Mouse (Mus musculus) lung, postnatal 14 days (tissue): Measurements from ENCODE around the gene Casq2.

Source experiments
- DNase-seq: peaks from one replicate; pipeline ENCODE4 v3.0.0; 2021

The Casq2 gene

GRCm38 (mm10) chr3:102086283-102086682 lies at the start of gene Casq2:
Gene Casq2 (plus strand): TSS chr3:102086415.
- DNase-seq, result no peak

GRCm38 (mm10) chr3:102037806-102038205 lies 48.4 kb upstream of the Casq2 start:
- no peak for DNase-seq

- DNase-seq, result no peak
Measured at GRCm38 (mm10) chr3:102038608-102039007, 47.6 kb upstream of the Casq2 start.

DNA sequence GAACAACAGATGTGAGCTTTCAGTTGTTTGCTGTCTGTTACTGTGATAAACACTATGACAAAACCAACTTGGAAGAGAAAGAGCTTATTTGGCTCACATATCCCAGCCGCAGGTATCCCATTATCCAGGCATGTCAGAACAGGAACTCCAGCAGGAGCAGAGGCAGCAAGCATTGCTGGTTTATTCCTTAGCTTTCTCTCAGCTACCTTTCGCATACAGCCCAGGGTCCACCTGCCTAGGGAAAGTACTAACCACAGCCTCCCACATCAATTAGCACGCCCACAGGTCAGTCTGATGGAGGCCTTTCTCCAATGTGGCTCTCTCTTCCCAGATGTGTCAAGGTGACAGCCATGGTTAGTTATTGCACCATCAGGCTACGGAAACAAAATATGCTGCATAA lies 44.6 kb upstream of the Casq2 start:
- DNase-seq, result no peak

DNA sequence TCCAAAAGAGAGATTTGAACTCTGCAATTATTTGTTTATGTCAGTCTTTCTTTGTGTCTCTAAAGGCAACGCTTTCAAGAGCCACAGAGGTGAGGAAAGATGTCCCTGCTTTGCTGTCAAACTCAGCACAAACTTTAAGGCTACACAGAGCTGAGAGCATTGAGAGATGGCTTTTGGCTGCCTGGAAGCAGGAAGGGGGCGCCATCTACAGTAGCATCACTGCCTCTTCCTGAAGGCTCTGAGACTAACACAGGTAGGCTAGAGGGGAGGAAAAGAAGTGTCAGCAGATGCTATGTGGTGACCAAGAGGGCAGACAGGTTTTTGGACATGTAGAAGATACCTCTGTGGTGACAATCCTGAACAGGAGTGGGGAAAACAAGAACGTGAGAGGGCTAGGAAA lies 41.1 kb upstream of the Casq2 start:
- DNase-seq, result no peak

GRCm38 (mm10) chr3:102047532-102047931 lies 38.7 kb upstream of the Casq2 start:
- DNase-seq, result no peak

GRCm38 (mm10) chr3:102049207-102050104 lies 36.8 kb upstream of the Casq2 start:
- no peak for DNase-seq

- no peak for DNase-seq
Measured at GRCm38 (mm10) chr3:102052036-102052435, 34.2 kb upstream of the Casq2 start.

GRCm38 (mm10) chr3:102053293-102053692 lies 32.9 kb upstream of the Casq2 start:
- DNase-seq, result no peak

- DNase-seq, result no peak
Measured at GRCm38 (mm10) chr3:102055878-102056277, 30.3 kb upstream of the Casq2 start.

GRCm38 (mm10) chr3:102060065-102060464 lies 26.1 kb upstream of the Casq2 start:
- no peak for DNase-seq

DNA sequence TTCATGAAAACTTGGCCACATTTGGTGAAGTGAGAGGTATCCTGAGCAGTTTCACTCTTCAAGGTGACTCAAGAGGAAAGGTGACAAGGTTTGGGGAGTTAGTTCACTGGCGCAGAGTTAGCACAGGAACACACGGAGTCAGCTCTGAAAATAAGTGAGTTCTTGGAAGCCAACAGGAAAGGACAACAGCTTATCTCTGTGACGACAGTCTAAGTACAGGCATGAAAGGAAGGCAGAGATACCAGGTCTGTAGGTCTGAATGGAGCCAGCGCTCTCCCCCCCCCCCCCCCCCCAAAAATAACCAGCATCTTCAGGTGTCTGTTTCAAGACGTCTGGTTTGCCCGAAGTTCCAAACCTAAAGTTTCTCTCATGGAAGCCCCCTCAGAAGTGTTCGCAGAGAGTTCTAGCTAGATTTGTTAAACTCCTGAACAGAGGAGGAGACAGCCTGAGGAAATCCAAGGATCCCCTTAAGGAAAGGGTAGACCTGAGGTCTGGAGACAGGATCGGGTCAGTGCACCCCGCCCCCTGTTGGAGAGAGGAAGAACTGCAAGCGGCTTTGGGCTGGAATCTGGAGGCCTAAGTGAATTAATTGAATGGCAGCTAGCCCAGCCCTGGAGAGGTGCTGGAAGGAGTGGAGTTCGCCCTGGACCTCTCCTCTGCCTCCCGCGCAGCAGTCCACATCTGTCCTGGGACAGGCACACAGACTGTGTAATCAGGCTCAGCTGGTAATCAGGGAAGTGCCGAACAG lies 24.1 kb upstream of the Casq2 start:
- peak; percentile 71 for DNase-seq

GRCm38 (mm10) chr3:102062671-102063010 lies 23.6 kb upstream of the Casq2 start:
- no peak for DNase-seq

DNA sequence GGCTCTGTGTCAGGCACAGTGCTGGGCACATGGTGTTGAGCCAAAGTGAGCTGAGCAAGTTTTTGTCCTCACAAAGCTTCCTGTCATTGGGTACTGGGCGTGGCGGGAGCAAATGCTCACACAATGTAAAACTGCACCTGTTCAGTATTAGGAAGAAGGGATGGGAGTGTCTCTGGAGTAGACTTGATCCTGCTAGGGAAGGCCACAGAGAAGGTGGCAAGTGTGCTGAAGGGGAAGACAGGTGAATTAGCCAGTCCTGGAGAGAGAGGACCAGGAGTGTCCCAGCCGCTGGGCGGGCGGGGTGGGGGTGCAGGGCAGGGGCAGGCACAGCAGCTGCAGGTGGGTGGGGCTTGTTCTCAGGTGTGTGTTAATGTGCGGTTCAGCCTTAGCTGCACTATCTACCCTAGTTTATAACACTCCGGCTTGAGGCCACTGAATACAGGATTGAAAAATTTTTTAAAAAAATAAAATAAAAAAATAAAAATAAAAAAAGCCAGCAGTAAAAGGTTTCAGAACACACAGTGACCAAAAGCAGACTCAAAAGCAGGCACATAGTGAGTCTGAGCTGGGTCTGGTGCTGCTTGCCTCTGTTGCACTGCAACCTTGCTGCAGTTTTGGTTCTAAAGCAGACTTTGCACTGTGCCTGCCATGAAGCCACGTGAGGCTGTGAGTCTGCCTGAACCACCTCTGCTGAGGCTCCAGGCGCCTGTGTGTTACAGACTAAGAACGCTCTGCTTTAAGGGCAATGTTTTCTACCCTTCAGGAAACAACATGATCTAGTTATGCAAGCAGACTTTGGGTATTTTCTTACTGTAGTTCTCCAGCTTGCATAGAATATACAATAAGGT lies 22.7 kb upstream of the Casq2 start:
- DNase-seq, result no peak

DNA sequence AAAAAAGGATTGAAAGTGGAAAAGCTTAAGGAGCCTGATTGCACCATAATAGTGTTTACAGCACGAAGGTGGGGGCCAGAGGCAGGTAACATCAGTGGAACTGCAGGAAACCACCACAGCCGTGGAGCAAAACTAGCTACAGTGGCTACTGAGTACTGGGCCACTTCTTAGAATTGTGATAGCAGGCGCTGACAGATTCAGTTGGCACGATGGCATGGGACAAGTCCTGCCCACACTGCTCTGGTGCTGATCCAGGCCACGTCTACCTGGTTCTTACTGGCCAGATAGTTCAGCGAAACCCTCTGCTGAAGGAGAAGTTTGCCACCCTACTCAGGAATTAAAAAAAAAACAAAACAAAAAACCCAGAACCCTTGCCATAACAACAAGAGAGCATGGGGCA lies 21.6 kb upstream of the Casq2 start:
- DNase-seq, result no peak

GRCm38 (mm10) chr3:102067306-102067705 lies 18.9 kb upstream of the Casq2 start:
- DNase-seq, result no peak

DNA sequence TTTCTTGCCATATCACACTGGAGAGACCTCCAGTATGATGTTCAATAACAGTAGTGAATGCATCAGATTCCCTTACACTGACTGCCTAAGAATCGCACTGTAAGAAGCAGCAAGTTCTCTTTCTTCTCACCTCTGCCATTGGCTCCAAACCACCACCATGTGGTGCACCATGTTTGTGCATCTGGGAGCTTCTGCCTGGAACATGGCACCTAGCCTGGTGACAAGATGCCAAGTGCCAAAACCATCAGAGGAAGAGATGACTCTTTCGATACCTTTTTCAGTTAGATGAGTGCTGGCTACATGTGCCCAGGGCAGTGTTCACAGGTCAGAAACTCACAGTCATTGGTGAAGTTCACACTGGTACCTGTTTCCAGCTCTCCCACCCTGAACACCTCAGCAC lies 18.4 kb upstream of the Casq2 start:
- no peak for DNase-seq

- no peak for DNase-seq
Measured at GRCm38 (mm10) chr3:102069260-102069659, 17.0 kb upstream of the Casq2 start.

DNA sequence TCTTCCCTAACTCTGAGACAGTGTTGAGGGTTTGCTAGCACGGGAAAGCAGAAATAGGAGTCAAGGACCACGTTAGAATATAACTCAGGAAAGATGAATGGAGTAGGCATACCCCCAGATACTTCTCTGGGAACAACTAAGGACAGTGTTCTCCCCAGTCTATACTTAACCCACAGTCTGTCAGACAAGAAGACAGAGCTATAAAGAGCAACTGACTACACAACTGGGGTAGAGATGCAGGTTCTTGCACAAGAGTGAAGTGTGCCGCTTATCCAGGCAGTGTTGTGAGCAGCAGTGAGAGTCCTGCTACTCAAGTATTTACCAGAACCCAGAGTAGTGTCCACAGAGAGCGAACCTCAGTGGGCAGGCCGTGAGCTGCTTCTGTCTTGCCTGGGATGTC lies 16.5 kb upstream of the Casq2 start:
- DNase-seq, result no peak

DNA sequence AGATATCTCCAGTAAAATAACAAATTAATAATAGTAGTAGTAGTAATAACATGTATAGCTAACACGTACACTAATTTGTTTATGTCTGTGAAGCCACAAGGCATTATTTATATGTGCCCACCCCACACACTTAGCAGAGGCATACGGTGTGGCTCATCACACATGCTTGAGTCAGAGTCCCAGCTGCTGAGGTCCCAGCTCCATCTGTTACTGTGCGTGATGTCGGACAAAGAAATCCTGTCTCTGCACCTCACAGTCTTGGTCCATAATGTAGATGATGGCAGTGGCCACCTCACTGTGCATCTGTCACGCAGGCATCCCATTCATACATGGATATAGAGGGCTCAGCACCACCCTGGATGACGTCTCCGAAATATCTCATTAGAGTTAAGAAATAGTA lies 15.9 kb upstream of the Casq2 start:
- no peak for DNase-seq

DNA sequence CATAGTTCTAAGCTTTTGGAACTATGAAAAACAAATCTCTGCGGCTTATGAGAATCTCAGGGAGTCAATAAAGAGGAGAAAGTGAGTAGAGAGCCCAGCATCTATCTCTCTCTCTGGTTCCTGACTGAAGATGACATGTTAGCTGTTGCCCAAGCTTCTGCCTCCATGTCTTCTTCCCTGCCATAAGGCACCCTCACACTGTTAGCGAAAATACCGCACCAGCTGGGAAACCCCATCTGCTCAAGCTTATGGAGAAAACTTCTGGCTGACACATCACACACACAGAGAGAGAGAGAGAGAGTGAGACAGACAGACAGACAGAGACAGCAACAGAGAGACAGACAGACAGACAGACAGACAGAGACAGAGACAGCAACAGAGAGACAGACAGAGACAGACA lies 15.2 kb upstream of the Casq2 start:
- no peak for DNase-seq

- no peak for DNase-seq
Measured at GRCm38 (mm10) chr3:102079413-102079812, 6.8 kb upstream of the Casq2 start.

GRCm38 (mm10) chr3:102081862-102082261 lies 4.4 kb upstream of the Casq2 start:
- peak; percentile 84 for DNase-seq
